Mouse (Mus musculus) stomach, postnatal 0 days (tissue): Measurements from ENCODE around the gene Naglu.
A peak's percentile ranks its signal among the peaks of the same experiment; 100 is the strongest.

Source experiments
- CTCF ChIP-seq: IDR thresholded peaks from 2 replicates; pipeline ENCODE4 v1.5.1; 2016; ENCODE audit warnings: antibody characterized with exemption, low read depth, mild to moderate bottlenecking, moderate library complexity
- EP300 ChIP-seq: optimal IDR thresholded peaks from 2 replicates; pipeline ENCODE3; 2016; ENCODE audit warnings: antibody characterized with exemption

DNA sequence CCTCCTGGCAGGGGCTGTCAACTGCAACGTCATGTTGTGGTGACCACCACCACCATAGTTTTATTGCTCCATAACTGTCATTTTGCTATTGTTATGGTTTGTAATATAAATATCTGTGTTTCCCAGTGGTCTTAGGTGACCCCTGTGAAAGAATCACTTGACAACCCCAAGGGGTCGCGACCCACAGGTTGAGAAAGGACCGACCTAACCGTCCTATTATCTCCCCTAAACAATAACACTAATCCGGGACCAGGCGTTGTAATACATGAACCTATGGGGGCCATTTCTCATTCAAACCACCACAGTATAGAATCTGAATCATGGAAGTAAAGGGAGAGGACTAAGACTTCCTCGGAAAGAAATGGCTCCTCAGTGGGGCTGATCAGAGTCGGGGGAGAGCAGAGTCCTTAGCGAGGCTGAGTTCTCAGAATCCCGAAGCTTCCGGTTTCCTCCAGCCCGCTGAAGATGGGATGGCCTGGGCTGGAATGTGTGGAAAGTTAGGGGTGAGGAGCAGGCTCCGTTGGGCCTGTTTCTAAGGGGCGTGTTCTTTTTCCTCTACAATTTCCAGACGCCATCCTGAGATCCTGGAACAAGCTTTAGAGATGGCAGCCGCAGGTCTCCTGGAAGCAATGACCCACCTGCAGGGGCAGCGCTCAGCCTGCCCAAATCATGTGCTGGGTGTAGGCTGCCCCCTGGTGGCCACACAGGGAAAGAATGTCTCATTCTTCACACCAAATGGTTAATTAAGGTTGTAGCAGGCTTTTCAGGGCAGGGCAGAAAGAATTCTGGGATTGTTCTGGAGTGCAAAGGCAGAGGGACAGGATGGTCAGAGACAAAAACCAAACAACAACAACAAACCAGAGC, 3.0 kb upstream of the Naglu start:
- TF ChIP-seq EP300 (no peak), CTCF (peak; percentile 100)
